Mouse (Mus musculus) forebrain, embryonic 13.5 days (tissue): ENCODE data around the gene Vipr1. TPM values are rescaled to one million over a fixed set of nuclear protein-coding genes. Genes with fewer than 3 reads are reported as not detected.

Source experiments
- ATAC-seq: fragments of 200-750 bp; cut with Nextera tagmentation; 2 replicates; pipeline ENCODE4 v1.8.0; 2017
- H3K27ac ChIP-seq: fragments of 300-500 bp; sonication (generic); 2 replicates; pipeline ENCODE4 v1.5.1; 2015; ENCODE audit warnings: inconsistent platforms, mild to moderate bottlenecking, moderate library complexity
- H3K27me3 ChIP-seq: fragments of 300-500 bp; sonication (generic); 2 replicates; pipeline ENCODE4 v1.6.1; 2015; ENCODE audit warnings: mild to moderate bottlenecking, inconsistent platforms
- H3K36me3 ChIP-seq: fragments of 300-500 bp; sonication (generic); 2 replicates; pipeline ENCODE4 v1.6.1; 2015; ENCODE audit warnings: mild to moderate bottlenecking, inconsistent platforms; ENCODE audit not compliant: poor library complexity, severe bottlenecking
- H3K4me1 ChIP-seq: fragments of 300-500 bp; sonication (generic); 2 replicates; pipeline ENCODE4 v1.6.1; 2015; ENCODE audit warnings: inconsistent platforms
- H3K4me2 ChIP-seq: fragments of 300-500 bp; sonication (generic); 2 replicates; pipeline ENCODE4 v1.6.1; 2015; ENCODE audit warnings: inconsistent platforms, mild to moderate bottlenecking, moderate library complexity
- H3K4me3 ChIP-seq: fragments of 300-500 bp; sonication (generic); 2 replicates; pipeline ENCODE4 v1.5.1; 2015; ENCODE audit warnings: mild to moderate bottlenecking, inconsistent platforms
- H3K9ac ChIP-seq: fragments of 300-500 bp; sonication (generic); 2 replicates; pipeline ENCODE4 v1.6.1; 2015; ENCODE audit warnings: mild to moderate bottlenecking, inconsistent platforms
- H3K9me3 ChIP-seq: fragments of 300-500 bp; sonication (generic); replicated peaks from 2 replicates; pipeline ENCODE4 v1.6.1; 2016; ENCODE audit warnings: inconsistent platforms
- WGBS: fragments of 180-500 bp; shearing (Covaris S2); methylation state at CpG from one replicate; pipeline ENCODE4 v1.1.7; 2015; 5-methylcytosine and 5-hydroxymethylcytosine counted together
- polyA plus RNA-seq: library from polyadenylated mRNA; unstranded; fragments of >200 nt; fragmentation: Nextera tagmentation; extraction: Ambion mirVana; gene quantifications from 2 replicates; pipeline ENCODE4 v1.2.1, GENCODE M21; 2015

The Vipr1 gene
- polyA plus RNA-seq, 1 experiment from 2014 or later, result 0.59 TPM

GRCm38 (mm10) chr9:121709898-121710583, 67.5 kb downstream of the Vipr1 start, which contains the start of gene Ss18l2:
Gene Ss18l2, plus strand, starts transcription at chr9:121710329.
- no peaks in the 10 kb centered on the region for H3K9me3 ChIP-seq
- peak within 1 kb of the TSS; percentile 92 for H3K4me3 ChIP-seq
- peak; percentile 98 for ATAC-seq
- H3K27ac ChIP-seq, result peak within 1 kb of the TSS; percentile 88
- H3K27me3 ChIP-seq, result no peaks in the 10 kb centered on the region
- peaks cover 21% of the 10 kb centered on the region for H3K4me1 ChIP-seq
- peak within 1 kb of the TSS; percentile 91 for H3K9ac ChIP-seq
- peaks cover 16% of the 10 kb centered on the region for H3K36me3 ChIP-seq
- 4% methylated on average over 37 of the region's 37 CpGs for WGBS
- peak within 1 kb of the TSS; percentile 89 for H3K4me2 ChIP-seq

GRCm38 (mm10) chr9:121710584-121710975, 68.1 kb downstream of the Vipr1 start:
- Histone ChIP-seq H3K27ac (peak overlapping the region; percentile 88), H3K4me2 (peak overlapping the region; percentile 89), H3K4me3 (peak overlapping the region; percentile 92), H3K4me1 (peaks cover 16% of the 10 kb centered on the region), H3K27me3 (no peaks in the 10 kb centered on the region), H3K9ac (peak overlapping the region; percentile 91), H3K36me3 (peaks cover 16% of the 10 kb centered on the region), H3K9me3 (no peaks in the 10 kb centered on the region)
- WGBS, result under 1% methylated on average over 18 of the region's 18 CpGs
- ATAC-seq, result peak; percentile 26

GRCm38 (mm10) chr9:121717048-121717447, 74.5 kb downstream of the Vipr1 start:
- no peaks in the 10 kb centered on the region for H3K9me3 ChIP-seq
- H3K4me1 ChIP-seq, result peaks cover 17% of the 10 kb centered on the region
- H3K9ac ChIP-seq, result no peak overlapping the region
- no peaks in the 10 kb centered on the region for H3K27me3 ChIP-seq
- H3K4me3 ChIP-seq, result no peak overlapping the region
- no peak overlapping the region for H3K27ac ChIP-seq
- H3K4me2 ChIP-seq, result no peak overlapping the region
- WGBS, result 88% methylated on average over 2 of the region's 2 CpGs
- peaks cover 16% of the 10 kb centered on the region for H3K36me3 ChIP-seq
- ATAC-seq, result no peak

- H3K9ac ChIP-seq, result peak overlapping the region; percentile 70
- peaks cover 6% of the 10 kb centered on the region for H3K36me3 ChIP-seq
- peaks cover 17% of the 10 kb centered on the region for H3K4me1 ChIP-seq
- H3K27ac ChIP-seq, result peak overlapping the region; percentile 82
- 66% methylated on average over 15 of the region's 15 CpGs for WGBS
- peak overlapping the region; percentile 97 for H3K4me2 ChIP-seq
- peak overlapping the region; percentile 91 for H3K4me3 ChIP-seq
- ATAC-seq, result peak; percentile 2; the same call in 1 of the 2 replicates
- H3K9me3 ChIP-seq, result no peaks in the 10 kb centered on the region
- no peaks in the 10 kb centered on the region for H3K27me3 ChIP-seq
Observed at GRCm38 (mm10) chr9:121718070-121718705, 75.7 kb downstream of the Vipr1 start.

GRCm38 (mm10) chr9:121718792-121719318, 76.3 kb downstream of the Vipr1 start, which contains the start of gene Nktr:
Gene Nktr, plus strand, starts transcription at chr9:121719169.
- H3K9me3 ChIP-seq, result no peaks in the 10 kb centered on the region
- peak; percentile 100 for ATAC-seq
- no peaks in the 10 kb centered on the region for H3K27me3 ChIP-seq
- H3K4me1 ChIP-seq, result peaks cover 17% of the 10 kb centered on the region
- peak within 1 kb of the TSS; percentile 97 for H3K9ac ChIP-seq
- H3K27ac ChIP-seq, result peak within 1 kb of the TSS; percentile 93
- WGBS, result under 1% methylated on average over 30 of the region's 61 CpGs
- H3K4me3 ChIP-seq, result peak within 1 kb of the TSS; percentile 91
- no peaks in the 10 kb centered on the region for H3K36me3 ChIP-seq
- H3K4me2 ChIP-seq, result peak within 1 kb of the TSS; percentile 97

GRCm38 (mm10) chr9:121719347-121720331, 77.1 kb downstream of the Vipr1 start:
- peak overlapping the region; percentile 97 for H3K9ac ChIP-seq
- H3K4me2 ChIP-seq, result peak overlapping the region; percentile 97
- H3K27me3 ChIP-seq, result no peaks in the 10 kb centered on the region
- ATAC-seq, result peak; percentile 66; the same call in 1 of the 2 replicates
- H3K36me3 ChIP-seq, result no peaks in the 10 kb centered on the region
- H3K27ac ChIP-seq, result peak overlapping the region; percentile 93
- H3K9me3 ChIP-seq, result no peaks in the 10 kb centered on the region
- WGBS, result under 1% methylated on average over 62 of the region's 87 CpGs
- H3K4me3 ChIP-seq, result peak overlapping the region; percentile 91
- H3K4me1 ChIP-seq, result peaks cover 17% of the 10 kb centered on the region

Other genes starting within 250 kb of the Vipr1 start
- 11.0 and 40.0 TPM in 2 replicates for gene Cck, start 147.0 kb upstream of the Vipr1 start, polyA plus RNA-seq
- not detected in 2 replicates for gene Lyzl4, start 620 bp upstream of the Vipr1 start, polyA plus RNA-seq
- 29.9 and 35.1 TPM in 2 replicates for gene Sec22c, start 62.8 kb downstream of the Vipr1 start, polyA plus RNA-seq
- gene Ss18l2, start 67.6 kb downstream of the Vipr1 start, polyA plus RNA-seq, result 130 and 159 TPM in 2 replicates
- 69.5 and 70.9 TPM in 2 replicates for gene Nktr, start 76.5 kb downstream of the Vipr1 start, polyA plus RNA-seq
- gene Zfp651, start 116.6 kb downstream of the Vipr1 start, polyA plus RNA-seq, result 8.1 and 8.4 TPM in 2 replicates
- 0.13 and 0.49 TPM in 2 replicates for gene Klhl40, start 134.9 kb downstream of the Vipr1 start, polyA plus RNA-seq
- gene Hhatl, start 149.8 kb downstream of the Vipr1 start, polyA plus RNA-seq, result 0.09 and 0.16 TPM in 2 replicates
- 2.9 TPM in 2 replicates for gene Ccdc13, start 196.7 kb downstream of the Vipr1 start, polyA plus RNA-seq
- gene Higd1a, start 215.6 kb downstream of the Vipr1 start, polyA plus RNA-seq, result 151 and 159 TPM in 2 replicates